ENCODE assay signal across 17 mouse cellular contexts in the genomic region with DNA sequence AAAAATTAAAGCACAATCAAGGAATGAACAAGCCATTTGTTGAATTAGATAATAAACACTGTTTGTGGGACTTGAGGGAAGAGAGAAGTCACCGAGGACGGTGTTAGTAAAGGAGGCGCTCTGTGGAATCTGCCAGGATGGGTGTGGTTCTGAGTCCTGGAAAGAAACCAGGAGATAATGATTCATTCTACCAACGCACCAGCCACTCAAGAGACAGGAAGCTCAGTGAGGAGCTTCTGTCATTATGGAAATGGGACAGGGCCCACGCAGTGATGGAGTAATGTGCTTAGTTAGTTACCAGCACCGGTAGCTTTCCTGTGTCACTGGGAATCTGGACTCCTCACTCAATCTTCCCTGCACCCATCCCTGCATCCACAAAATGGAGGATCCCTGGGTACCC. TPM values are rescaled to one million over a fixed set of nuclear protein-coding genes. Genes with fewer than 3 reads are reported as not detected.
DNase-seq lines count a peak whose midpoint lies in the region; ATAC-seq and TF ChIP-seq lines count a peak whose summit lies in the region.
"Had no signal": no experiment of that assay in that cellular context is flagged by ENCODE, and none has a peak within 500 bp of the region (broad histone marks: within the 10 kb centered on the region; RNA-seq: fewer than 3 reads in every experiment).

No protein-coding gene starts in this region.

- DNase-seq in frontal cortex, postnatal 10 days (ENCODE audit: low spot score in 2 of 2): no peak
- peak; percentile 54 to 61 for DNase-seq in layer of hippocampus, adult 8-10 months (ENCODE audit: low spot score in 2 of 2)
- DNase-seq in embryo, embryonic 10.5 days (ENCODE audit: low spot score): no peak
- DNase-seq: cerebellum, postnatal 14 days; thymus, postnatal 4 days had no signal

- H3K27me3 ChIP-seq in neural tube, embryonic 13.5 days: peaks cover 3% of the 10 kb centered on the region; the same call in 1 of the 2 replicates
- H3K27me3 ChIP-seq in neural tube, embryonic 15.5 days (replicated peaks): no peaks in the 10 kb centered on the region; the same call in 1 of the 2 replicates
- no peaks in the 10 kb centered on the region for H3K27me3 ChIP-seq in myocyte (ENCODE audit: control insufficient read depth, insufficient read depth, insufficient read length)
- H3K27me3 ChIP-seq: embryonic facial prominence, embryonic 13.5 days; intestine, embryonic 15.5 days; liver, embryonic 12.5 days had no signal

- no peak for TF ChIP-seq POLR2A in myocyte (IDR thresholded peaks at IDR 0.05; ENCODE audit: insufficient read length, low read depth)

- no peak overlapping the region for H3ac ChIP-seq in myocyte (ENCODE audit: control insufficient read depth, insufficient read length)

- H3K27ac ChIP-seq in neural tube, embryonic 13.5 days (replicated peaks): 0 out of 2 replicates have a peak overlapping the region, but pooled peaks have one; percentile 49
- no peak overlapping the region for H3K27ac ChIP-seq in neural tube, embryonic 15.5 days (replicated peaks)
- H3K27ac ChIP-seq: embryonic facial prominence, embryonic 13.5 days; intestine, embryonic 15.5 days; liver, embryonic 12.5 days had no signal

- H3K9ac ChIP-seq in neural tube, embryonic 13.5 days: no peak overlapping the region
- no peak overlapping the region for H3K9ac ChIP-seq in neural tube, embryonic 15.5 days (replicated peaks)
- H3K9ac ChIP-seq: embryonic facial prominence, embryonic 13.5 days; intestine, embryonic 15.5 days; liver, embryonic 12.5 days had no signal

- 65% methylated on average over 6 of the region's 6 CpGs for WGBS in neural tube, embryonic 13.5 days
- WGBS in neural tube, embryonic 15.5 days: 46% methylated on average over 6 of the region's 6 CpGs

- no peaks in the 10 kb centered on the region for H3K9me3 ChIP-seq in neural tube, embryonic 13.5 days
- no peaks in the 10 kb centered on the region for H3K9me3 ChIP-seq in neural tube, embryonic 15.5 days (replicated peaks)
- H3K9me3 ChIP-seq: intestine, embryonic 15.5 days; liver, embryonic 12.5 days had no signal

- H3K79me2 ChIP-seq in myocyte (ENCODE audit: control insufficient read depth, insufficient read depth): no peaks in the 10 kb centered on the region

- H3K4me1 ChIP-seq in neural tube, embryonic 13.5 days (replicated peaks): peaks cover 36% of the 10 kb centered on the region
- H3K4me1 ChIP-seq in neural tube, embryonic 15.5 days: peaks cover 20% of the 10 kb centered on the region
- H3K4me1 ChIP-seq: liver, embryonic 12.5 days had no signal

- ATAC-seq in frontal cortex, adult (ENCODE audit: low TSS enrichment): peak; percentile 97
- no peak for ATAC-seq in neural tube, embryonic 13.5 days (ENCODE audit: low read depth)
- no peak for ATAC-seq in neural tube, embryonic 15.5 days (ENCODE audit: low FRiP score)
- ATAC-seq in megakaryocyte-erythroid progenitor cell, adult 5-6 weeks (replicated peaks; ENCODE audit: low FRiP score, low TSS enrichment, poor library complexity, severe bottlenecking): no peak
- ATAC-seq: forebrain, embryonic 16.5 days; intestine, embryonic 15.5 days; liver, embryonic 12.5 days had no signal

- no peaks in the 10 kb centered on the region for H3K36me3 ChIP-seq in neural tube, embryonic 13.5 days
- no peaks in the 10 kb centered on the region for H3K36me3 ChIP-seq in neural tube, embryonic 15.5 days
- H3K36me3 ChIP-seq in myocyte (ENCODE audit: control insufficient read depth, insufficient read depth): no peaks in the 10 kb centered on the region
- H3K36me3 ChIP-seq: embryonic facial prominence, embryonic 13.5 days; intestine, embryonic 15.5 days; liver, embryonic 12.5 days had no signal

- no peak overlapping the region for H3K4me2 ChIP-seq in neural tube, embryonic 13.5 days
- H3K4me2 ChIP-seq in neural tube, embryonic 15.5 days: no peak overlapping the region
- H3K4me2 ChIP-seq in myocyte (ENCODE audit: low read depth): peak overlapping the region; percentile 37
- H3K4me2 ChIP-seq: embryonic facial prominence, embryonic 13.5 days; intestine, embryonic 15.5 days; liver, embryonic 12.5 days had no signal

- H3K4me3 ChIP-seq in neural tube, embryonic 13.5 days: no peak overlapping the region
- H3K4me3 ChIP-seq in neural tube, embryonic 15.5 days (replicated peaks): no peak overlapping the region
- no peak overlapping the region for H3K4me3 ChIP-seq in myocyte
- H3K4me3 ChIP-seq: embryonic facial prominence, embryonic 13.5 days; intestine, embryonic 15.5 days; liver, embryonic 12.5 days had no signal

TF ChIP-seq in myocyte, 11 proteins besides CTCF, POLR2A, EP300 and RAD21:
- no peak for TF ChIP-seq MYOD1 (IDR thresholded peaks at IDR 0.05; ENCODE audit: control insufficient read depth in 1 of 3, insufficient read length in 2 of 3, low read depth in 2 of 3)
- no peak for TF ChIP-seq SRF (IDR thresholded peaks at IDR 0.05; ENCODE audit: control insufficient read depth, insufficient read length, low read depth)
- no peak for TF ChIP-seq REST (IDR thresholded peaks at IDR 0.05; ENCODE audit: insufficient read depth, insufficient read length)
- no peak for TF ChIP-seq POLR2AphosphoS2 (IDR thresholded peaks at IDR 0.05; ENCODE audit: insufficient read length, low read depth)
- no peak for TF ChIP-seq MYOG (IDR thresholded peaks at IDR 0.05; ENCODE audit: control insufficient read depth in 1 of 3, insufficient read depth in 1 of 3, insufficient read length in 2 of 3, low read depth in 2 of 3)
- no peak for TF ChIP-seq USF1 (IDR thresholded peaks at IDR 0.05; ENCODE audit: low read depth)
- no peak for TF ChIP-seq TCF3 (IDR thresholded peaks at IDR 0.05; ENCODE audit: insufficient read length, low read depth)
- TF ChIP-seq TCF12 (IDR thresholded peaks at IDR 0.05; ENCODE audit: insufficient read depth, poor library complexity, severe bottlenecking): no peak
- no peak for TF ChIP-seq E2F4 (IDR thresholded peaks at IDR 0.05; ENCODE audit: insufficient read depth)
- no peak for TF ChIP-seq MAX (IDR thresholded peaks at IDR 0.05; ENCODE audit: low read depth)
- no peak for TF ChIP-seq CEBPB (IDR thresholded peaks at IDR 0.05; ENCODE audit: insufficient read depth, poor library complexity, severe bottlenecking)

RNA-seq across cellular contexts. Expression of a gene that starts 19.3 kb away (rescaled TPM):
- 4.5 and 5.2 TPM in 2 replicates for polyA plus RNA-seq in neural tube, embryonic 13.5 days (2015; fragmentation: Nextera tagmentation; extraction: Ambion mirVana)
- 2.4 and 3.1 TPM in 2 replicates for polyA plus RNA-seq in neural tube, embryonic 15.5 days (2015; fragmentation: Nextera tagmentation; extraction: Ambion mirVana)
- total RNA-seq in layer of hippocampus, adult 8-10 months (2022): 1 to 10 TPM in 2 of 4 experiments, under 1 TPM in 2; 0.68 to 1.3 (median 1.0) TPM
- polyA plus RNA-seq in myocyte (2012; fragmentation: generic; extraction: Trizol): 2.2 TPM
- not detected in 2 replicates for total RNA-seq in megakaryocyte-erythroid progenitor cell, adult 5-6 weeks (2014; fragmentation: Nextera tagmentation)
- not detected in 2 replicates for total RNA-seq in megakaryocyte-erythroid progenitor cell, adult 5-6 weeks (2017)
- total RNA-seq: hematopoietic stem cell, adult 5-6 weeks; megakaryocyte progenitor cell, adult 5-6 weeks had no signal
- polyA plus RNA-seq: liver, embryonic 12.5 days had no signal

RNA-seq across cellular contexts. Expression of a gene that starts 59.1 kb away (rescaled TPM):
- polyA plus RNA-seq in neural tube, embryonic 13.5 days (2015; fragmentation: Nextera tagmentation; extraction: Ambion mirVana): not detected in 2 replicates
- 0.18 TPM in 1 of 2 replicates, not detected in the other for polyA plus RNA-seq in neural tube, embryonic 15.5 days (2015; fragmentation: Nextera tagmentation; extraction: Ambion mirVana)
- under 1 TPM in 3 of 4 experiments, not detected in 1; 0.35 to 0.45 (median 0.37) TPM for total RNA-seq in layer of hippocampus, adult 8-10 months (2022)
- 1.00 TPM for polyA plus RNA-seq in myocyte (2012; fragmentation: generic; extraction: Trizol)
- total RNA-seq in megakaryocyte-erythroid progenitor cell, adult 5-6 weeks (2014; fragmentation: Nextera tagmentation): not detected in 2 replicates
- not detected in 2 replicates for total RNA-seq in megakaryocyte-erythroid progenitor cell, adult 5-6 weeks (2017)
- total RNA-seq: heart, adult 8-10 months; hematopoietic stem cell, adult 5-6 weeks; megakaryocyte progenitor cell, adult 5-6 weeks had no signal
- polyA plus RNA-seq: embryonic facial prominence, embryonic 13.5 days; forebrain, embryonic 16.5 days; liver, embryonic 12.5 days had no signal

Comparison
In these comparisons a context has a peak if more than half of its experiments do, and no peak if none do; other contexts are left out.
1. DNase-seq: peak in layer of hippocampus, adult 8-10 months (2 of 2); none in frontal cortex, postnatal 10 days (0 of 2) and embryo, embryonic 10.5 days (single experiment).